Mouse (Mus musculus) kidney, adult 2 months (tissue): Measurements from ENCODE around the gene Nebl.

Experiments
- CTCF ChIP-seq: fragments of 200-500 bp; conservative IDR thresholded peaks from 2 replicates; pipeline ENCODE4 v1.5.1; 2011; ENCODE audit warnings: low read depth, mild to moderate bottlenecking, control low read depth, low read length, moderate library complexity, mixed read lengths; ENCODE audit not compliant: insufficient read depth, insufficient read length
- POLR2A ChIP-seq: fragments of 200-500 bp; IDR thresholded peaks from one replicate; pipeline ENCODE4 v1.6.1; 2011; ENCODE audit warnings: low read depth, low read length, control low read depth

DNA sequence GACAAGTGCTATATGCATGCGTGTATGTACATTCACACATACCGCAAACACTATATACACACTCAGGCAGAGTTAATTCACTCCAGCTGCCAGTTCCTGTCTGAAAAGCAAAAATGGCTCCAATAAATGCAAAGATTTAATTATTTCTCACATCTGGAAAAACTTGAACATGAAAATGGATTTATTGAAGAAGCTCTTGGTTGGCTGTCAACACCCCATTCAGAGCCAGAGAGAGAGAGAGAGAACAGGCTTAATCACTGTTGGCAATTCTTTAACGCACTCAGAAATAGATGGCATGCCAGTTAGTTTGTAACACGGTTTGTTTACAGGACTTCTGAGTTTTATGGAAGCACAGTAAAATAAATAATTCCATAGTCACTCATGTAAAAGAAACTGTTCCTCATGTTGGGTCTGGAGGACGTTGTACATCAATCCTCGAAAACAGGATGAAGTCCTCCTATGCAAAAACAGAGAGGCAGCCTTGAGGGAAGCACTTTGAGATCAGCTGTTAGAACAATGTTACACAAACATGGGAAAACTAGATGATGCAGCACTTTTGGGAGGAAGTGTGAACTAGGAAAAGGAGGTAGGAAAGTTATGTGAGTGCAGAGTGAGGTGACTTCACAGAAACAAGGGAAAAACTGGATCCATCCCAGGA lies 265.6 kb downstream of the Nebl start:
- TF ChIP-seq POLR2A: no peak
- TF ChIP-seq CTCF: no peak
